Mouse (Mus musculus): ENCODE data around the gene Pofut1.

- TF ChIP-seq POLR2A (IDR thresholded peaks at IDR 0.05; ENCODE audit: borderline replicate concordance, low read depth, low read length), result no peak
- no peak for TF ChIP-seq CTCF (IDR thresholded peaks at IDR 0.05; ENCODE audit: low read depth, low read length)
Observed at GRCm38 (mm10) chr2:153298460-153298859, 57.1 kb downstream of the Pofut1 start.

Data from bone marrow macrophage, adult 2 months (primary cell).